Mouse (Mus musculus) CH12.LX (cell line): Measurements from ENCODE around the gene Mctp2. TPM values are rescaled to one million over a fixed set of nuclear protein-coding genes. Genes with fewer than 3 reads are reported as not detected.

Experiments used
- DNase-seq: peaks from one replicate; pipeline ENCODE4 v3.0.0-alpha.2; 2013; ENCODE audit errors: extremely low read depth
- H3K27ac ChIP-seq: 2 replicates; pipeline ENCODE4 v1.5.1; 2012; ENCODE audit warnings: low read depth, mild to moderate bottlenecking, control low read depth, moderate library complexity; ENCODE audit not compliant: insufficient read depth
- H3K27me3 ChIP-seq: replicated peaks from 2 replicates; pipeline ENCODE3; 2012; ENCODE audit warnings: inconsistent platforms
- H3K36me3 ChIP-seq, 2 experiments: replicated peaks in 1 of 2; 2 replicates each; pipeline versions ENCODE3 to v1.6.1; 2012; ENCODE audit warnings: inconsistent platforms in 1 of 2, low read length in 1 of 2, mild to moderate bottlenecking in 1 of 2, mixed read lengths in 1 of 2, moderate library complexity in 1 of 2; ENCODE audit not compliant: control insufficient read depth in 1 of 2, insufficient read depth in 1 of 2
- H3K4me1 ChIP-seq, 2 experiments: 2 replicates each; pipeline ENCODE4 v1.6.1; 2012; ENCODE audit warnings: inconsistent platforms in 1 of 2, moderate library complexity in 1 of 2; ENCODE audit not compliant: insufficient read depth in 2 of 2, control insufficient read depth in 1 of 2
- H3K4me2 ChIP-seq: 2 replicates; pipeline ENCODE4 v1.6.1; 2012; ENCODE audit warnings: low read depth, mild to moderate bottlenecking, control low read depth; ENCODE audit not compliant: poor library complexity, insufficient read depth, severe bottlenecking
- H3K4me3 ChIP-seq, 3 experiments: fragments of 150-350 bp in 1 of 3; sonication (generic) in 1 of 3; replicated peaks in 1 of 3; 2 replicates each; pipeline versions ENCODE3 to v1.5.1; 2011 to 2012; ENCODE audit warnings: low read depth in 2 of 3, low read length in 2 of 3, mild to moderate bottlenecking in 2 of 3, moderate library complexity in 2 of 3, control low read depth in 1 of 3, improper control_type of control experiment in 1 of 3, inconsistent platforms in 1 of 3, mixed read lengths in 1 of 3; ENCODE audit not compliant: poor library complexity in 1 of 3
- H3K79me2 ChIP-seq: replicated peaks from 2 replicates; pipeline ENCODE4 v1.6.1; 2012; ENCODE audit warnings: mild to moderate bottlenecking, moderate library complexity; ENCODE audit not compliant: control insufficient read depth, poor library complexity, insufficient read depth, severe bottlenecking; ENCODE audit errors: extremely low read depth
- H3K9ac ChIP-seq: 2 replicates; pipeline ENCODE4 v1.6.1; 2012; ENCODE audit warnings: low read depth, mild to moderate bottlenecking, control low read depth, moderate library complexity; ENCODE audit not compliant: insufficient read depth
- H3K9me3 ChIP-seq: replicated peaks from 2 replicates; pipeline ENCODE3; 2012; ENCODE audit warnings: low read length, inconsistent platforms, mixed read lengths
- BHLHE40 ChIP-seq: IDR thresholded peaks from 2 replicates; pipeline ENCODE4 v1.6.1; 2011; ENCODE audit warnings: mild to moderate bottlenecking, low read depth, low read length, improper control_type of control experiment
- CHD1 ChIP-seq: IDR thresholded peaks from 2 replicates; pipeline ENCODE4 v1.6.1; 2012; ENCODE audit warnings: low read depth, low read length, improper control_type of control experiment, inconsistent platforms
- EP300 ChIP-seq: IDR thresholded peaks from 2 replicates; pipeline ENCODE4 v1.6.1; 2011; ENCODE audit warnings: low read length, improper control_type of control experiment
- ETS1 ChIP-seq: conservative IDR thresholded peaks from 2 replicates; pipeline ENCODE4 v1.6.1; 2012; ENCODE audit warnings: low read depth, mild to moderate bottlenecking, inconsistent platforms, low read length, improper control_type of control experiment, moderate library complexity
- GABPA ChIP-seq: IDR thresholded peaks from 2 replicates; pipeline ENCODE4 v1.6.1; 2012; ENCODE audit warnings: low read depth, low read length, improper control_type of control experiment, inconsistent platforms; ENCODE audit not compliant: insufficient replicate concordance
- HCFC1 ChIP-seq: IDR thresholded peaks from 2 replicates; pipeline ENCODE4 v1.6.1; 2012; ENCODE audit warnings: low read depth, mild to moderate bottlenecking, inconsistent platforms, low read length, improper control_type of control experiment
- JUN ChIP-seq: IDR thresholded peaks from 2 replicates; pipeline ENCODE4 v1.6.1; 2011; ENCODE audit warnings: low read depth, mild to moderate bottlenecking, low read length, improper control_type of control experiment, moderate library complexity; ENCODE audit not compliant: insufficient read depth
- JUND ChIP-seq: conservative IDR thresholded peaks from 2 replicates; pipeline ENCODE4 v1.6.1; 2011; ENCODE audit warnings: low read depth, low read length, improper control_type of control experiment
- KAT2A ChIP-seq: IDR thresholded peaks from 2 replicates; pipeline ENCODE4 v1.6.1; 2012; ENCODE audit warnings: low read length, improper control_type of control experiment, inconsistent platforms; ENCODE audit not compliant: insufficient replicate concordance
- MAFK ChIP-seq: IDR thresholded peaks from 2 replicates; pipeline ENCODE4 v1.6.1; 2011; ENCODE audit warnings: low read length, improper control_type of control experiment; ENCODE audit not compliant: insufficient replicate concordance
- MAX ChIP-seq: IDR thresholded peaks from 2 replicates; pipeline ENCODE4 v1.6.1; 2011; ENCODE audit warnings: low read length, improper control_type of control experiment
- MEF2A ChIP-seq: IDR thresholded peaks from 2 replicates; pipeline ENCODE4 v1.6.1; 2014; ENCODE audit warnings: low read depth, mild to moderate bottlenecking, inconsistent platforms, low read length, improper control_type of control experiment, borderline replicate concordance
- MYC ChIP-seq: IDR thresholded peaks from 2 replicates; pipeline ENCODE4 v1.6.1; 2011; ENCODE audit warnings: low read depth, mild to moderate bottlenecking, improper control_type of control experiment, low read length
- NRF1 ChIP-seq: IDR thresholded peaks from 2 replicates; pipeline ENCODE4 v1.6.1; 2014; ENCODE audit warnings: low read depth, mild to moderate bottlenecking, inconsistent platforms, low read length, improper control_type of control experiment, moderate library complexity
- POLR2A ChIP-seq: IDR thresholded peaks from 2 replicates; pipeline ENCODE4 v1.6.1; 2011; ENCODE audit warnings: low read depth, mild to moderate bottlenecking, improper control_type of control experiment, low read length
- RCOR1 ChIP-seq: conservative IDR thresholded peaks from 2 replicates; pipeline ENCODE4 v1.6.1; 2012; ENCODE audit warnings: low read depth, mild to moderate bottlenecking, inconsistent platforms, low read length, improper control_type of control experiment
- SMC3 ChIP-seq: IDR thresholded peaks from 2 replicates; pipeline ENCODE4 v1.6.1; 2011; ENCODE audit warnings: low read depth, low read length, improper control_type of control experiment
- TCF12 ChIP-seq: IDR thresholded peaks from 2 replicates; pipeline ENCODE4 v1.6.1; 2014; ENCODE audit warnings: low read depth, mild to moderate bottlenecking, inconsistent platforms, low read length, improper control_type of control experiment
- ZC3H11A ChIP-seq: IDR thresholded peaks from 2 replicates; pipeline ENCODE4 v1.6.1; 2012; ENCODE audit warnings: low read depth, mild to moderate bottlenecking, inconsistent platforms, low read length, improper control_type of control experiment
- ZKSCAN1 ChIP-seq: IDR thresholded peaks from 2 replicates; pipeline ENCODE4 v1.6.1; 2012; ENCODE audit warnings: low read depth, inconsistent platforms, low read length, improper control_type of control experiment, borderline replicate concordance
- ZMIZ1 ChIP-seq: IDR thresholded peaks from 2 replicates; pipeline ENCODE4 v1.6.1; 2012; ENCODE audit warnings: low read depth, mild to moderate bottlenecking, inconsistent platforms, low read length, improper control_type of control experiment
- ZNF384 ChIP-seq: IDR thresholded peaks from 2 replicates; pipeline ENCODE4 v1.6.1; 2012; ENCODE audit warnings: low read depth, low read length, improper control_type of control experiment, inconsistent platforms
- dilution Hi-C: fragments of 300-500 bp; cut with MboI; formaldehyde crosslinking; loops from 2 replicates; pipeline ENCODE4 v1.14.3; 2020; ENCODE audit warnings: low sequenced_read_pairs; ENCODE audit not compliant: extremely low pct_unique_long_range_greater_than_20kb, extremely low pct_ligation_motif_present
- in situ Hi-C: fragments of 300-500 bp; cut with MboI; formaldehyde crosslinking; loops from 3 replicates; pipeline ENCODE4 v1.14.3; 2019; ENCODE audit warnings: low sequenced_read_pairs, low pct_ligation_motif_present, low pct_unique_long_range_greater_than_20kb, mixed read lengths
- polyA plus RNA-seq: library from polyadenylated mRNA; unstranded; fragments of >175 nt; gene quantifications from 2 replicates; pipeline ENCODE4 v1.2.1, GENCODE M21; 2012; ENCODE audit warnings: low read depth; ENCODE audit not compliant: insufficient read length
- total RNA-seq, 2 experiments: library from RNA; depleted of rRNA; stranded (reverse); fragments of 300-350 nt in 1 of 2; fragments of >200 nt in 1 of 2; gene quantifications; 2 replicates each; pipeline ENCODE4 v1.2.3; 2012 to 2014

The Mctp2 gene
- total and polyA plus RNA-seq, 3 experiments: 0.23 to 0.48 (median 0.38) TPM

DNA sequence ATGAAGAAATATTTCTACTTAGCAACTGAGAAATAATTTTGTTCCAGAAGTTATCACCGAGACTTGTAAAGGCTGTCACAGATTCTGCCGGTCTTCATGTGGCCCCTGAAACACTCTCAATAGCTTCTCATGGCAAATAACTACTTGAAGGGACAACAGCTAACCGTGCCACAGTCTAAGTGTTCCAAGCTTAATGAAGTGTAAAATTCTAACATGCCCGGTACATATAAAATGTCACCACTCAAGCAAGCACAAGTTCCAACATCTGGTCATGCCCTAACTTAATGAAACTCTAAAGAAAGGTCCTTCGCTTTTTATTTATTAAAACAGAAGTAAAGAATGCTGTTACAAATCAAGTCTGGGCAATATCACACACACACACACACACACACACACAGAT lies 82.8 kb downstream of the Mctp2 start:
- TF ChIP-seq JUN: no peak
- TF ChIP-seq GABPA: no peak
- no peak for TF ChIP-seq ZNF384
- TF ChIP-seq JUND: no peak
- no peak for TF ChIP-seq KAT2A
- no peak for TF ChIP-seq TCF12
- TF ChIP-seq RCOR1: no peak
- TF ChIP-seq NRF1: no peak
- TF ChIP-seq MYC: no peak
- no peak for TF ChIP-seq POLR2A
- TF ChIP-seq MEF2A: no peak
- TF ChIP-seq ZC3H11A: no peak
- no peak overlapping the region for H3K4me3 ChIP-seq
- H3K36me3 ChIP-seq: no peaks in the 10 kb centered on the region
- H3K9ac ChIP-seq: no peak overlapping the region
- no peaks in the 10 kb centered on the region for H3K9me3 ChIP-seq
- no peak for DNase-seq
- H3K79me2 ChIP-seq: no peaks in the 10 kb centered on the region
- dilution Hi-C loops (no loop called here), in situ Hi-C loops (no loop called here)
- no peaks in the 10 kb centered on the region; a peak in 1 of 4 replicates for H3K4me1 ChIP-seq
- H3K27ac ChIP-seq: no peak overlapping the region
- no peaks in the 10 kb centered on the region for H3K27me3 ChIP-seq
- H3K4me2 ChIP-seq: no peak overlapping the region

- DNase-seq: no peak
- in situ Hi-C loops: no loop called here
- H3K79me2 ChIP-seq: no peaks in the 10 kb centered on the region
- no peaks in the 10 kb centered on the region for H3K9me3 ChIP-seq
- no peak overlapping the region for H3K27ac ChIP-seq
- TF ChIP-seq BHLHE40: no peak
- no peak for TF ChIP-seq ZMIZ1
- no peak for TF ChIP-seq HCFC1
- TF ChIP-seq EP300: no peak
- TF ChIP-seq JUN: no peak
- TF ChIP-seq MAX: no peak
- TF ChIP-seq CHD1: no peak
- TF ChIP-seq ETS1: no peak
- no peak for TF ChIP-seq ZKSCAN1
- TF ChIP-seq SMC3: no peak
- TF ChIP-seq RCOR1: no peak
- TF ChIP-seq JUND: no peak
- no peak for TF ChIP-seq POLR2A
- no peak for TF ChIP-seq MAFK
- no peaks in the 10 kb centered on the region for H3K27me3 ChIP-seq
- H3K4me1 ChIP-seq: no peaks in the 10 kb centered on the region; a peak in 1 of 4 replicates
- H3K36me3 ChIP-seq: no peaks in the 10 kb centered on the region
- H3K4me3 ChIP-seq: no peak overlapping the region
- dilution Hi-C loops: no loop called here
- H3K9ac ChIP-seq: no peak overlapping the region
- H3K4me2 ChIP-seq: no peak overlapping the region
Measured at GRCm38 (mm10) chr7:72222532-72222931, 83.9 kb downstream of the Mctp2 start.
